In genomic region chr14:103048292-103049086, GRCm38 (mm10) we compare ENCODE assay signal across 23 mouse cellular contexts. TPM values are rescaled to one million over a fixed set of nuclear protein-coding genes. Genes with fewer than 3 reads are reported as not detected.
DNase-seq lines count a peak whose midpoint lies in the region; ATAC-seq and TF ChIP-seq lines count a peak whose summit lies in the region.
"Had no signal": no experiment of that assay in that cellular context is flagged by ENCODE, and none has a peak within 500 bp of the region (broad histone marks: within the 10 kb centered on the region; RNA-seq: fewer than 3 reads in every experiment).

No protein-coding gene starts in this region.

- intact Hi-C loops in gastrocnemius, adult 2 months (cut with DNase I), result no loop called here

- H3K27me3 ChIP-seq in liver, embryonic 13.5 days, result no peaks in the 10 kb centered on the region
- H3K27me3 ChIP-seq: embryonic facial prominence, embryonic 15.5 days; forebrain, embryonic 12.5 days; hindbrain, embryonic 13.5 days; limb, embryonic 12.5 days; Patski had no signal

- peak; percentile 79 for ATAC-seq in activated CD4-positive, CD25-positive, alpha-beta regulatory T cell, adult 4 months
- ATAC-seq in liver, embryonic 13.5 days (ENCODE audit: low read depth), result peak; percentile 69
- peak; percentile 70 for ATAC-seq in monocyte, adult 5-6 weeks (replicated peaks; ENCODE audit: insufficient number of reproducible peaks, low FRiP score, low TSS enrichment, poor library complexity, severe bottlenecking)
- no peak for ATAC-seq in erythroblast, adult 5-6 weeks (replicated peaks; ENCODE audit: low FRiP score, poor library complexity, severe bottlenecking)
- ATAC-seq: intestine, postnatal 0 days; Patski had no signal

- H3K9ac ChIP-seq in liver, embryonic 13.5 days, result no peak overlapping the region
- H3K9ac ChIP-seq: embryonic facial prominence, embryonic 15.5 days; forebrain, embryonic 12.5 days; hindbrain, embryonic 13.5 days; limb, embryonic 12.5 days had no signal

- no peaks in the 10 kb centered on the region for H3K9me3 ChIP-seq in liver, embryonic 13.5 days (replicated peaks)
- H3K9me3 ChIP-seq: embryonic facial prominence, embryonic 15.5 days; forebrain, embryonic 12.5 days; hindbrain, embryonic 13.5 days; limb, embryonic 12.5 days had no signal

- TF ChIP-seq CTCF in gastrocnemius, adult 2 months (IDR thresholded peaks at IDR 0.05), result no peak

- DNase-seq in CD4-positive, CD25-positive, alpha-beta regulatory T cell, adult 2 months (ENCODE audit: low read depth, low spot score), result peak; percentile 48
- no peak for DNase-seq in liver, embryonic 13.5 days
- no peak for DNase-seq in gastrocnemius, adult 2 months
- no peak for DNase-seq in layer of hippocampus, adult 9-10 months (ENCODE audit: low spot score)
- DNase-seq: adrenal gland, adult 2 months; cerebellum, adult 18-20 months; heart, adult 18-20 months; kidney, postnatal 4 days; right cerebral cortex, postnatal 14 days had no signal

- no peak overlapping the region for H3K27ac ChIP-seq in liver, embryonic 13.5 days
- no peak overlapping the region for H3K27ac ChIP-seq in gastrocnemius, adult 2 months
- H3K27ac ChIP-seq: embryonic facial prominence, embryonic 15.5 days; forebrain, embryonic 12.5 days; hindbrain, embryonic 13.5 days; limb, embryonic 12.5 days had no signal

- H3K4me1 ChIP-seq in liver, embryonic 13.5 days (replicated peaks), result peaks cover 11% of the 10 kb centered on the region
- H3K4me1 ChIP-seq: embryonic facial prominence, embryonic 15.5 days; forebrain, embryonic 12.5 days; hindbrain, embryonic 13.5 days; limb, embryonic 12.5 days had no signal

- no peak overlapping the region for H3K4me3 ChIP-seq in liver, embryonic 13.5 days (replicated peaks)
- H3K4me3 ChIP-seq in gastrocnemius, adult 2 months, result no peak overlapping the region
- H3K4me3 ChIP-seq: embryonic facial prominence, embryonic 15.5 days; forebrain, embryonic 12.5 days; hindbrain, embryonic 13.5 days; limb, embryonic 12.5 days; myocyte had no signal

- WGBS in liver, embryonic 13.5 days (ENCODE audit: insufficient replicate concordance), result 15% methylated on average over 11 of the region's 11 CpGs

- H3K36me3 ChIP-seq in liver, embryonic 13.5 days, result no peaks in the 10 kb centered on the region
- H3K36me3 ChIP-seq: embryonic facial prominence, embryonic 15.5 days; forebrain, embryonic 12.5 days; hindbrain, embryonic 13.5 days; limb, embryonic 12.5 days had no signal

- H3K4me2 ChIP-seq in liver, embryonic 13.5 days, result peak overlapping the region; percentile 19; the same call in 1 of the 2 replicates
- H3K4me2 ChIP-seq: embryonic facial prominence, embryonic 15.5 days; forebrain, embryonic 12.5 days; hindbrain, embryonic 13.5 days; limb, embryonic 12.5 days; midbrain, embryonic 11.5 days had no signal

RNA-seq across cellular contexts. Expression of gene Acod1, which starts 1.7 kb away (rescaled TPM):
- polyA plus RNA-seq in activated CD4-positive, CD25-positive, alpha-beta regulatory T cell, adult 4 months (2017; shearing (Covaris generic)), result not detected
- polyA plus RNA-seq in liver, embryonic 13.5 days (2015; fragmentation: Nextera tagmentation; extraction: Ambion mirVana), result 0.09 and 0.12 TPM in 2 replicates
- 3.1 to 10.1 TPM (median 3.6 TPM) in 3 replicates for total RNA-seq in monocyte, adult 5-6 weeks (2017)
- total RNA-seq in gastrocnemius, adult 2 months (2021), result not detected
- total RNA-seq in erythroblast, adult 5-6 weeks (2015; ENCODE audit: low replicate concordance), result 2.7 TPM in 1 of 2 replicates, not detected in the other
- 0.17 and 1.3 TPM in 2 replicates for total RNA-seq in erythroblast, adult 5-6 weeks (2017; ENCODE audit: low replicate concordance)
- total RNA-seq: adrenal gland, adult 2 months; heart, adult 18-20 months; left cerebral cortex, adult 18-20 months had no signal
- polyA plus RNA-seq: embryonic facial prominence, embryonic 15.5 days; heart, embryonic 16.5 days; hindbrain, embryonic 13.5 days; intestine, postnatal 0 days; limb, embryonic 12.5 days; lung, embryonic 16.5 days; midbrain, embryonic 11.5 days; myocyte had no signal

RNA-seq across cellular contexts. Expression of gene Cln5, which starts 21.5 kb away (rescaled TPM):
- 10 to 100 TPM; 15.5 to 19.6 TPM for polyA plus RNA-seq in activated CD4-positive, CD25-positive, alpha-beta regulatory T cell, adult 4 months (2017; shearing (Covaris generic))
- 20.9 and 25.2 TPM in 2 replicates for polyA plus RNA-seq in liver, embryonic 13.5 days (2015; fragmentation: Nextera tagmentation; extraction: Ambion mirVana)
- total RNA-seq in monocyte, adult 5-6 weeks (2017), result 56.4 to 63.7 TPM (median 61.5 TPM) in 3 replicates
- 10 to 100 TPM; 12.6 to 14.4 TPM for total RNA-seq in gastrocnemius, adult 2 months (2021)
- 18.8 and 20.9 TPM in 2 replicates for total RNA-seq in erythroblast, adult 5-6 weeks (2015; ENCODE audit: low replicate concordance)
- 21.9 and 22.2 TPM in 2 replicates for total RNA-seq in erythroblast, adult 5-6 weeks (2017; ENCODE audit: low replicate concordance)

RNA-seq across cellular contexts. Expression of gene Fbxl3, which starts 50.9 kb away (rescaled TPM):
- 10 to 100 TPM; 26.5 to 31.1 TPM for polyA plus RNA-seq in activated CD4-positive, CD25-positive, alpha-beta regulatory T cell, adult 4 months (2017; shearing (Covaris generic))
- 10.5 and 13.9 TPM in 2 replicates for polyA plus RNA-seq in liver, embryonic 13.5 days (2015; fragmentation: Nextera tagmentation; extraction: Ambion mirVana)
- 179 to 209 TPM (median 190 TPM) in 3 replicates for total RNA-seq in monocyte, adult 5-6 weeks (2017)
- total RNA-seq in gastrocnemius, adult 2 months (2021), result 10 to 100 TPM; 54.1 to 54.3 TPM
- 79.2 and 116 TPM in 2 replicates for total RNA-seq in erythroblast, adult 5-6 weeks (2015; ENCODE audit: low replicate concordance)
- total RNA-seq in erythroblast, adult 5-6 weeks (2017; ENCODE audit: low replicate concordance), result 239 and 296 TPM in 2 replicates
